Mouse (Mus musculus): ENCODE measurements at regions not wholly inside any gene's neighbourhood (a gene's known extent, or its start where the extent isn't known, plus 50 kb on each side); places are given as distances from the start of the nearest gene placed in this dataset.

GRCm38 (mm10) chr1:187413881-187414280 lies 194.7 kb upstream of the Esrrg start:
- ATAC-seq (replicated peaks; ENCODE audit: low read depth, poor library complexity, severe bottlenecking) = no peak

- ATAC-seq (replicated peaks; ENCODE audit: low read depth, poor library complexity, severe bottlenecking) = no peak
Measured at GRCm38 (mm10) chr1:187418186-187419140, 190.1 kb upstream of the Esrrg start.

GRCm38 (mm10) chr1:187428536-187429215 lies 179.9 kb upstream of the Esrrg start:
- ATAC-seq (replicated peaks; ENCODE audit: low read depth, poor library complexity, severe bottlenecking) = no peak

- ATAC-seq (replicated peaks; ENCODE audit: low read depth, poor library complexity, severe bottlenecking) = no peak
Measured at GRCm38 (mm10) chr1:187433716-187434634, 174.6 kb upstream of the Esrrg start.

- no peak for ATAC-seq (replicated peaks; ENCODE audit: low read depth, poor library complexity, severe bottlenecking)
Measured at GRCm38 (mm10) chr1:187439170-187439914, 169.2 kb upstream of the Esrrg start.

- ATAC-seq (replicated peaks; ENCODE audit: low read depth, poor library complexity, severe bottlenecking) = no peak
Measured at GRCm38 (mm10) chr1:187441668-187442193, 166.9 kb upstream of the Esrrg start.

GRCm38 (mm10) chr1:187446511-187446910 lies 162.1 kb upstream of the Esrrg start:
- no peak for ATAC-seq (replicated peaks; ENCODE audit: low read depth, poor library complexity, severe bottlenecking)

GRCm38 (mm10) chr1:187448173-187448572 lies 160.4 kb upstream of the Esrrg start:
- ATAC-seq (replicated peaks; ENCODE audit: low read depth, poor library complexity, severe bottlenecking) = peak; percentile 75

GRCm38 (mm10) chr1:187450106-187450505 lies 158.5 kb upstream of the Esrrg start:
- no peak for ATAC-seq (replicated peaks; ENCODE audit: low read depth, poor library complexity, severe bottlenecking)

GRCm38 (mm10) chr1:187452189-187452588 lies 156.4 kb upstream of the Esrrg start:
- peak; percentile 63 for ATAC-seq (replicated peaks; ENCODE audit: low read depth, poor library complexity, severe bottlenecking)

- 0 out of 2 replicates have a peak, but pooled peaks have one; percentile 22 for ATAC-seq (replicated peaks; ENCODE audit: low read depth, poor library complexity, severe bottlenecking)
Measured at GRCm38 (mm10) chr1:187454431-187454830, 154.2 kb upstream of the Esrrg start.

- no peak for ATAC-seq (replicated peaks; ENCODE audit: low read depth, poor library complexity, severe bottlenecking)
Measured at GRCm38 (mm10) chr1:187484821-187485220, 123.8 kb upstream of the Esrrg start.

- no peak for ATAC-seq (replicated peaks; ENCODE audit: low read depth, poor library complexity, severe bottlenecking)
Measured at GRCm38 (mm10) chr1:187487948-187488690, 120.5 kb upstream of the Esrrg start.

GRCm38 (mm10) chr1:187489452-187489851 lies 119.1 kb upstream of the Esrrg start:
- no peak for ATAC-seq (replicated peaks; ENCODE audit: low read depth, poor library complexity, severe bottlenecking)

- no peak for ATAC-seq (replicated peaks; ENCODE audit: low read depth, poor library complexity, severe bottlenecking)
Measured at GRCm38 (mm10) chr1:187505368-187505767, 103.2 kb upstream of the Esrrg start.

GRCm38 (mm10) chr1:187507217-187507616 lies 101.4 kb upstream of the Esrrg start:
- no peak for ATAC-seq (replicated peaks; ENCODE audit: low read depth, poor library complexity, severe bottlenecking)

GRCm38 (mm10) chr1:187531349-187531922 lies 77.2 kb upstream of the Esrrg start:
- no peak for ATAC-seq (replicated peaks; ENCODE audit: low read depth, poor library complexity, severe bottlenecking)

GRCm38 (mm10) chr1:187536263-187536662 lies 72.3 kb upstream of the Esrrg start:
- no peak for ATAC-seq (replicated peaks; ENCODE audit: low read depth, poor library complexity, severe bottlenecking)
